Mouse (Mus musculus) midbrain, embryonic 10.5 days (tissue): ENCODE results near the gene Letm1. TPM values are rescaled to one million over a fixed set of nuclear protein-coding genes. Genes with fewer than 3 reads are reported as not detected.

Experiments
- DNase-seq: peaks from one replicate; pipeline ENCODE4 v3.0.0-alpha.2; 2017; ENCODE audit warnings: low spot score
- H3K27ac ChIP-seq: fragments of 300-500 bp; sonication (generic); replicated peaks from 2 replicates; pipeline ENCODE4 v1.5.1; 2016; ENCODE audit warnings: mild to moderate bottlenecking
- H3K27me3 ChIP-seq: fragments of 300-500 bp; sonication (generic); 2 replicates; pipeline ENCODE4 v1.6.1; 2016; ENCODE audit warnings: low read depth, mild to moderate bottlenecking; ENCODE audit not compliant: poor library complexity, severe bottlenecking
- H3K36me3 ChIP-seq: fragments of 300-500 bp; sonication (generic); 2 replicates; pipeline ENCODE4 v1.6.1; 2016; ENCODE audit warnings: mild to moderate bottlenecking, moderate library complexity
- H3K4me1 ChIP-seq: fragments of 300-500 bp; sonication (generic); 2 replicates; pipeline ENCODE4 v1.6.1; 2016
- H3K4me3 ChIP-seq: fragments of 300-500 bp; sonication (generic); 2 replicates; pipeline ENCODE4 v1.5.1; 2016; ENCODE audit warnings: mild to moderate bottlenecking, moderate library complexity
- H3K9me3 ChIP-seq: fragments of 300-500 bp; sonication (generic); replicated peaks from 2 replicates; pipeline ENCODE4 v1.6.1; 2016; ENCODE audit warnings: mild to moderate bottlenecking
- WGBS: fragments of 180-500 bp; shearing (Covaris S2); methylation state at CpG from one replicate; pipeline ENCODE4 v1.1.7; 2016; 5-methylcytosine and 5-hydroxymethylcytosine counted together
- polyA plus RNA-seq: library from polyadenylated mRNA; unstranded; fragments of >200 nt; fragmentation: Nextera tagmentation; extraction: Ambion mirVana; gene quantifications from 2 replicates; pipeline ENCODE4 v1.2.1, GENCODE M21; 2016

Letm1 gene
- polyA plus RNA-seq = 47.7 and 50.6 TPM in 2 replicates

- DNase-seq = peak; percentile 95
- H3K27ac ChIP-seq = peak within 1 kb of the TSS; percentile 94
- H3K36me3 ChIP-seq = peaks cover 11% of the 10 kb centered on the region
- H3K9me3 ChIP-seq = no peaks in the 10 kb centered on the region
- H3K4me3 ChIP-seq = peak within 1 kb of the TSS; percentile 93
- no peaks in the 10 kb centered on the region for H3K27me3 ChIP-seq
- H3K4me1 ChIP-seq = peaks cover 26% of the 10 kb centered on the region
- WGBS = under 1% methylated on average over 65 of the region's 65 CpGs
Measured at GRCm38 (mm10) chr5:33782345-33782998, at the start of gene Letm1. Letm1 (minus strand) TSS chr5:33782817.

GRCm38 (mm10) chr5:33830832-33831231, 48.2 kb upstream of the Letm1 start:
- Histone ChIP-seq H3K36me3 (peaks cover 71% of the 10 kb centered on the region), H3K9me3 (no peaks in the 10 kb centered on the region), H3K4me1 (peaks cover 7% of the 10 kb centered on the region), H3K4me3 (no peak overlapping the region), H3K27me3 (no peaks in the 10 kb centered on the region), H3K27ac (no peak overlapping the region)
- no peak for DNase-seq
- 80% methylated on average over 1 of the region's 1 CpGs for WGBS

- Histone ChIP-seq H3K9me3 (no peaks in the 10 kb centered on the region), H3K27ac (no peak overlapping the region), H3K36me3 (peaks cover 76% of the 10 kb centered on the region), H3K4me3 (no peak overlapping the region), H3K4me1 (peaks cover 15% of the 10 kb centered on the region), H3K27me3 (no peaks in the 10 kb centered on the region)
- DNase-seq = no peak
- 94% methylated on average over 3 of the region's 3 CpGs for WGBS
Measured at GRCm38 (mm10) chr5:33829958-33830357, 47.3 kb upstream of the Letm1 start.

- no peak overlapping the region for H3K27ac ChIP-seq
- 95% methylated on average over 8 of the region's 8 CpGs for WGBS
- peaks cover 79% of the 10 kb centered on the region for H3K36me3 ChIP-seq
- H3K4me3 ChIP-seq = no peak overlapping the region
- H3K27me3 ChIP-seq = no peaks in the 10 kb centered on the region
- H3K9me3 ChIP-seq = no peaks in the 10 kb centered on the region
- no peak for DNase-seq
- H3K4me1 ChIP-seq = peaks cover 33% of the 10 kb centered on the region
Measured at GRCm38 (mm10) chr5:33828107-33828506, 45.5 kb upstream of the Letm1 start.

GRCm38 (mm10) chr5:33826001-33826400, 43.4 kb upstream of the Letm1 start:
- Histone ChIP-seq H3K4me3 (no peak overlapping the region), H3K36me3 (peaks cover 70% of the 10 kb centered on the region), H3K27ac (no peak overlapping the region), H3K27me3 (no peaks in the 10 kb centered on the region), H3K4me1 (peaks cover 46% of the 10 kb centered on the region), H3K9me3 (no peaks in the 10 kb centered on the region)
- DNase-seq = no peak

- Histone ChIP-seq H3K9me3 (no peaks in the 10 kb centered on the region), H3K36me3 (peaks cover 44% of the 10 kb centered on the region), H3K27me3 (no peaks in the 10 kb centered on the region), H3K4me3 (peak overlapping the region; percentile 99), H3K27ac (peak overlapping the region; percentile 100; the same call in 1 of the 2 replicates), H3K4me1 (peaks cover 73% of the 10 kb centered on the region)
- WGBS = 40% methylated on average over 3 of the region's 3 CpGs
- DNase-seq = no peak
Measured at GRCm38 (mm10) chr5:33822456-33822855, 39.8 kb upstream of the Letm1 start.

GRCm38 (mm10) chr5:33821901-33822427, 39.3 kb upstream of the Letm1 start:
- H3K27me3 ChIP-seq = no peaks in the 10 kb centered on the region
- H3K36me3 ChIP-seq = peaks cover 39% of the 10 kb centered on the region
- no peaks in the 10 kb centered on the region for H3K9me3 ChIP-seq
- peaks cover 75% of the 10 kb centered on the region for H3K4me1 ChIP-seq
- DNase-seq = no peak
- WGBS = 65% methylated on average over 2 of the region's 2 CpGs
- peak overlapping the region; percentile 99 for H3K4me3 ChIP-seq
- H3K27ac ChIP-seq = peak overlapping the region; percentile 100

- Histone ChIP-seq H3K36me3 (peaks cover 31% of the 10 kb centered on the region), H3K27me3 (no peaks in the 10 kb centered on the region), H3K4me3 (peak overlapping the region; percentile 99), H3K4me1 (peaks cover 69% of the 10 kb centered on the region), H3K9me3 (no peaks in the 10 kb centered on the region), H3K27ac (peak overlapping the region; percentile 100)
- DNase-seq = peak; percentile 76
- under 1% methylated on average over 119 of the region's 121 CpGs for WGBS
Measured at GRCm38 (mm10) chr5:33820733-33821621, 38.4 kb upstream of the Letm1 start.

GRCm38 (mm10) chr5:33819876-33820732, 37.5 kb upstream of the Letm1 start, which contains the start of gene Nsd2:
Nsd2 (plus strand) TSS chr5:33820725.
- Histone ChIP-seq H3K4me1 (peaks cover 61% of the 10 kb centered on the region), H3K36me3 (peaks cover 23% of the 10 kb centered on the region), H3K27ac (peak within 1 kb of the TSS; percentile 100), H3K4me3 (peak within 1 kb of the TSS; percentile 99), H3K9me3 (no peaks in the 10 kb centered on the region), H3K27me3 (no peaks in the 10 kb centered on the region)
- peak; percentile 88 for DNase-seq
- WGBS = under 1% methylated on average over 117 of the region's 136 CpGs

GRCm38 (mm10) chr5:33819141-33819875, 36.7 kb upstream of the Letm1 start:
- Histone ChIP-seq H3K27me3 (no peaks in the 10 kb centered on the region), H3K36me3 (peaks cover 15% of the 10 kb centered on the region), H3K9me3 (no peaks in the 10 kb centered on the region), H3K4me3 (peak overlapping the region; percentile 99), H3K4me1 (peaks cover 54% of the 10 kb centered on the region), H3K27ac (peak overlapping the region; percentile 100)
- peak; percentile 43 for DNase-seq
- 14% methylated on average over 9 of the region's 9 CpGs for WGBS

GRCm38 (mm10) chr5:33818104-33818503, 35.5 kb upstream of the Letm1 start:
- Histone ChIP-seq H3K36me3 (peaks cover 9% of the 10 kb centered on the region; the same call in 1 of the 2 replicates), H3K27me3 (no peaks in the 10 kb centered on the region), H3K4me3 (peak overlapping the region; percentile 99), H3K4me1 (peaks cover 42% of the 10 kb centered on the region), H3K27ac (peak overlapping the region; percentile 100), H3K9me3 (no peaks in the 10 kb centered on the region)
- 3% methylated on average over 5 of the region's 5 CpGs for WGBS
- peak; percentile 63 for DNase-seq
